Mouse (Mus musculus) heart, postnatal 4 days (tissue): ENCODE results near the gene Rgr. TPM values are rescaled to one million over a fixed set of nuclear protein-coding genes. Genes with fewer than 3 reads are reported as not detected.

ENCODE experiments used
- DNase-seq: peaks from one replicate; pipeline ENCODE4 v3.0.0; 2021
- total RNA-seq, 2 experiments: library from RNA; stranded (reverse); gene quantifications; 2 replicates each; pipeline ENCODE4 v1.2.3; 2021

Rgr gene
- not detected for total RNA-seq

DNA sequence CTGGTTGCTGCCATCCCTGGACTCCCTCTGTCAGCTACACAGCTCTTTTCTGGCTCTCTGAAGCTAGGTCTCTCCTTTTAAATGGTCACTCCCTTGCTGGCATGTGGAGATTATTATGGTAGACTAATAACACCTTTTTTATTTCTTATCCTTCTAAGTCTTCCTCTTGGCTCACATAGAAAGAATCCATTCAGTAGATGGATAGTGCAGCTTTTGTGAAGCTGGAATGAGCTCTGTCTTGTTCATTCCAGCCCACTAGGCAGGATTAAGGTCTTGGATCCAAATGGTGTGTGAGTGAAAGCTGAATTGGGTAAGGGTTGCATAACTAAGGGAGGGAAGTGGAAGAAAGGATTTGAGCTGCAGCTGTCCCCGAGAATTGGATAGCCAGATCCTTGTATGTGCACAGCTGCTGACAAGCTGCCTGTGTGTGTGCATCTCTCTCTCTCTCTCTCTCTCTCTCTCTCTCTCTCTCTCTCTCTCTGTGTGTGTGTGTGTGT lies at the start of gene Rgr:
TSS of gene Rgr (minus strand) at position 51 of the 497 bp plus-strand sequence.
- no peak for DNase-seq

DNA sequence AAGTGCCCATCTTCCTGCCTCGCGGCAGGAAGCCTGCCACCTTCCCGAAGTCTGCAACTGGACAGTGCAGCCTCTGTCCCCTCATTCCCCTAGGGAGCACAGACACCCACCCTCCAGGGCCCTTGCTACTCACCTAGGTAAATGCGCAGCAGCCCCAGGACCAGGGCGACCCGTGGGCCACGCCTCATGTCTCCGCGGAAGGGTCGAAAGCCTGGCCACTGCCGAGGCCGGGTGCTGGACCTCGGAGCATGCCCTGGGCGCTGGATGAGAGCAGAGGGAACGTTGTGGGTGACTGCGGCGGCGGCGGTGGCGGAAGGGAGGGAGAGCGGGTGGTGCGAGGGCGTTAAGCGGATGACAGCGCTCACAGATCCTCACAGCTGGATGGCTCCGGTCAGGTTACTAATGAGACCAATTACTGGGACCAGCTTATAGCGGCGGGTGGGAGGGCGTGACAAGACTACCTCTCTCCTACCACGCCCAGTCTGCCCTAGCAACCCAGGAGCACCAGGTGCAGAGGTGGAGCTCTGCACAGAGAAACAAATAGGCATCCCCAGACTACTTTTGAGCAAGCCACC lies 49.3 kb upstream of the Rgr start, which contains the start of gene Cdhr1:
TSS of gene Cdhr1 (minus strand) at position 392 of the 575 bp plus-strand sequence.
- DNase-seq: peak; percentile 8

DNA sequence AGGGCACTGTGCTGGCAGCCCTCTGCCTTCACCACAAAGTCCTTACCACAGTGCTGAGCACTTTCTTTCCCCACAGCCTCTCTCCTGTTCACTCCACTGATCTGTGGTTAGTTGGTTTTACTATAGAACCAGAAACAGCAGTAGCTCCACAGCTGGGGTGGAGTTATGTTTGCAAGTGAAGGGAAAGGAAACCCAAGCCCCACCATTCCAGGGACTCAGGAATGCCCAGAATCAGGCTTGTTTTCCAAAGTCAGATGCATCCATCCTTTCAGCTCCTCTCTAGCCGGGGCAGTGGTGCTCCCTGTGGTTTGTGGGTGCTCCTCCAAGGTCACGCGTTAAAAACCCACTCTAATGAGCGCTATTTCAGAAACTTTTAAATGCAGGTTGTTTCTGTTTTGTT lies 46.8 kb upstream of the Rgr start:
- DNase-seq: no peak

DNA sequence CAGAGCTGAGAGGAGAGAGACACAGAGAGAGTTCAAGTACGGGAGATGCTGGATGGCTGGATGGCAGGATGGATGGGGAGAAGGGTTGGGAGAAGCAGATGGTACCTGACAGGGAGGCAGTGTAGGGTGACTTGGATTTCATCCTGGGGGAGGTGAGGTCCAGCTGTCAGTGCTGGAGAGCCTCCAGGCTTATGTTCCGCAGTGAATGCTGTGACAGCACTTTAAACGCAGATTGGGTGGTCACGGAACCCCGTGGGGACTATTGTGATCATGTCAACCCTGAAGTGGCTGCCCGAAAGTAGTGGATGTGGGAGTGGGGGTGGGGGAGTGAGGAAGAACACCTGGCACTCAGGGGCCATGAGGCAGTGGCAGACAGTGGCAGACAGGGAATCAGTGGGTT lies 45.7 kb upstream of the Rgr start:
- DNase-seq: no peak

DNA sequence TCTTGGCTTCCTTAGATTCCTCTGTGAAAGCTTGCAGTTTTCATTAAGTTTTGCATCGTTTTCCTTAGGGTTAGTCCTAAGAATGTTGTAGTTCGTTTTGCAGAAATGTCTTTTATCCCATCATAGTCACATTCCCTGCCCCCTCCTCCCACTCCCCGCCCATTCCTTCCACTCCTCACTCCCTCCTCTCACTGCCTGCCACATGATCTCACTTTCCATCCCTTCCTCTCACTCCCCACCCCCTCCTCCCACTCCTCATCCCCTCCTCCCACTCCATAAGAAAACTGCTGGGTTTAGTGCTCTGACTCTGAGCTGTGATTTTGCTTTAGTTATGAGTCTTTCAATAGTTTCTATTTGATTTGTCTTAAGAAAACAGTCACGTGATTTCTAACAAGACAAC lies 35.0 kb upstream of the Rgr start:
- DNase-seq: no peak

- no peak for DNase-seq
Measured at GRCm38 (mm10) chr14:37080724-37081123, 32.0 kb upstream of the Rgr start.

- DNase-seq: peak; percentile 80
Measured at GRCm38 (mm10) chr14:37068516-37068915, 19.8 kb upstream of the Rgr start.

DNA sequence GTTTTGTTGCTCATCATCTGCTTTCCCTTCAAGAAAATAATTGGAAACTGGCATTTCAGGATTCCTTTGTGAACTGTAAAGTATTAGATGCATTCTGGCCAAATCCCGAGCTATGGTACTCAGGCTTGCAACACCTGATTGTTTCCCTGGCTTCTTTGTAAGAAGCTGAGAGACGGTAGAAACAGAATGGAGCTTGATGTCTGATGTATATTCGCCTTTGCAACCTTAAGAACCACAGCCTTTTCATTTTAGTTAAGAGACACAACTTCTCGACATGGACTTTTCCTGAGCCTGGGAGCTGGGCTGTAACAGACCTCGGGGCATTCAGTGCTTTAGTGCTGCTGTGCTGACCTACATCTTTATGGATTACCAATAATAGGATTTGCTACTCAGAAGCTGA lies 18.9 kb upstream of the Rgr start, which contains the start of gene Lrit2:
TSS of gene Lrit2 (plus strand) at position 301 of the 400 bp plus-strand sequence.
- DNase-seq: no peak

- DNase-seq: no peak
Measured at GRCm38 (mm10) chr14:37066636-37067035, 17.9 kb upstream of the Rgr start.

DNA sequence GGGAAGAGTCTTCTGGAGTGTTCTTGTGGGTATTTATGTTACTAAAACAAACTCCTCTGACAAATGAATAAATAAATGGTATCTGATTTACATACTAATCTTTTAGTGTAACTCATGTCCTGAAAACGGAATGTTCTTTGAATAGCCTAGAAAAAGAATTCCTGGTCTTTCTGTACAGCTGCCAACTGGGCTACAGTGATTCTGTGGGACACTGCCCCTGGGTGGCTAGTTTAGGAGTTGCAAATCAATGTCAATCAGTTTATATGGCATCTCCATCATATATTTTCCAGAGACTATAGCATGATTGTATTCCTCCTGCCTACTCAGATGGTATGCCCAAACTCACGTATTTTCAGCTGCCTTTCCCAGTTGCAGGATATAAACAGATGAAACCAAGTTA lies 16.1 kb upstream of the Rgr start:
- DNase-seq: no peak

DNA sequence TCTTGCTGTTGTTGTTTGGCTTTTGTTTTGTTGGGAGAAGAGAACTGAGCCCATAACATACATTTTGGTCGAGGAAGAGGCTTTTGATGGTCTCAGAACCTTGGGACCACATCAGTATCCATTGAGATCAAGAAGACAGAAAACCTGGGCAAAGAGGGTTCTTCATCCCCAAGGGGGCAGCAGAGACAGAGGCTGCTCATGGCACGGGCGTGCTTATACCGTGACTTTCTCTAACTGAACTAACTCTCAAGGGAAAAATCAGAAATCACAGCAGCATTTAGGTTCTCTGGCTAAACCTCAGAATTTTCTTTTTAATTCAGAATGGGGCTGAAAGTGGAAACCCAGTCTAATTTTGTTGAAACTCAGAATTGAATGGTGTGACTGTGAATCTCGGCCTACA lies 14.3 kb downstream of the Rgr start:
- no peak for DNase-seq

GRCm38 (mm10) chr14:37033241-37033640 lies 15.5 kb downstream of the Rgr start:
- DNase-seq: peak; percentile 74

DNA sequence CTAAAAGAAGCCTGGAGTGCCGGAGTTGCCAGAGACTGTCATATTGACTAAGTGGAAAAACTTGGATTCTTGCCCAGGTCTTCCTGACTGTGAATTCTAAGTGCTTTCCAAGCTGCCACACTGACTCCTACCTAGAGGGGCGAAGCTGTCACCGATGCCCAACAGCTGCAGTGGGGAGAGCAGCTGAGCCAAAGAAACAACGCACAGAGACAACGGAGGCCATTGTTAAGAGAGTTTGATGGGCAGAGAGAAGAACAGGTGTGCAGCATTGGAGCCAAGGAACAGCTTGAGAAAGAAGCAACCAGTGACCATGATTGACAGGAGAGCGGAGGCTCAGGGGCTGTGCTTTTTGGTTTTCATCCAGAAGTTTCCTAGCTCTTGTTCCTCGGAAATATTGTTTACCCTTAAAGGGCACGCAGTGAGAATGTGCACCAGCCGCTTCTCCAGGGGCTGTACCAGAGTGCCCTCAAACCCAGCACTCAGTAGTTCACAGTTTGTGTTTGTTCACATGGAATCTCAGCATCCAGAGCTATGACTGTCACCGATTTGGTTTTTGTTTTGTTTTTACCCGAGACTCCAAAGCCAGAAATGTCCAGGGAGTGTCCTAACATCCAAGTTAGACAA lies 16.2 kb downstream of the Rgr start:
- DNase-seq: no peak

- DNase-seq: no peak
Measured at GRCm38 (mm10) chr14:37028555-37028954, 20.2 kb downstream of the Rgr start.

DNA sequence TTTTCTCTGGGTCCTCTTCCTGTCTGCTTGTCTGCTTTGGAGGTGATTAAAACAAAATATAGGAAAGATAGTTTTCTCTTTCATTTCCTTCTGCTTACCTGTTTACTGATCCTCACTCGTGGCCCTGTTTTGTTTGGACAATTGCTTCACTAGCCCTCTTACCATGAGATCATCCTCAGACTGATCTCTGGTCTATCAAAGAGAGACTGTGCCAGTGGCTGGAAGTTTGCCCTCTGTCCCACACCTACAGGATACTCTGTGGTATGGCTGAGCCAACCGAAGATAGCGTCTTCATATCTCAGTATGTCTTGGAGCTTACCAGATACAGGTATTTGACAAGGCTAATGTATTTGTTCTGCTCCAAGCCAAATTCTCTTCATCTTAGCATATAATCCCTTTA lies 20.8 kb downstream of the Rgr start:
- DNase-seq: no peak

- no peak for DNase-seq
Measured at GRCm38 (mm10) chr14:37027248-37027933, 21.4 kb downstream of the Rgr start.

DNA sequence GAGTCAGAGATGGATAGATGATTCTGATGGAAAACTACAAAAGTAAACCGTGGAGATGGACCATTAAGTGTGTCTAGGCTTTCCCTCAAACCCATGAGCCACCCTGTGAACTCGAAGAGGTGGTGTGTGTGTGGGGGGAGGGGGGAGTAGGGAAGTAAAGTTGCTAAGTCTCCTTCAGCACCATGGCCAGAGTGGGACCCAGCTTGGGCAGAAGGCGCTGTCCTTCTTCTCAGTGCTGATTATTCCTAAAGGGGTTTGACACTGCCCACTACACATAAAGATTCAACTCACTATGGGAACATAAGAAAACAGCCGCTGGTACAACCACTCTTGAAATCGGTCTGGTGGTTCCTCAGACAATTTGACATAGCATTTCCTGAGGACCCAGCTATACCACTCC lies 32.9 kb downstream of the Rgr start:
- peak; percentile 47 for DNase-seq

DNA sequence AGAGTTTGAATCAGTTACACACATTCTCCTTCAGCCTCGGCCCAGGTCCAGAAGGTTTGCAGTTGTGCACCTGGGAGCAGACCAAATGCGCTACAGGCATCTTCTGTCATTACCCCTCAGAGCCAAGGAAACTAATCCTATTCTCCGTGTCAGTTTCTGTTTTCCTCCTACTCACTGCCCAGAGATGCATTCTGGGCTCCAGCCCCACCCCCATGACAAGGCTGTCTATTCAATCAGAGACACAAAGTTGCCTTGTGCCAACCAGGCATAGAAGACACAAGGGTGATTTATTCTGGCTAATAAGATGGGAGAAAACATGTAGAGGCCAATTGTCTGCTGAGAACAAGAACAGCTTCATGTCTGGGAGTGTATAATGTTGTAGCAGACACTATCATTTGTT lies 35.1 kb downstream of the Rgr start:
- DNase-seq: no peak

DNA sequence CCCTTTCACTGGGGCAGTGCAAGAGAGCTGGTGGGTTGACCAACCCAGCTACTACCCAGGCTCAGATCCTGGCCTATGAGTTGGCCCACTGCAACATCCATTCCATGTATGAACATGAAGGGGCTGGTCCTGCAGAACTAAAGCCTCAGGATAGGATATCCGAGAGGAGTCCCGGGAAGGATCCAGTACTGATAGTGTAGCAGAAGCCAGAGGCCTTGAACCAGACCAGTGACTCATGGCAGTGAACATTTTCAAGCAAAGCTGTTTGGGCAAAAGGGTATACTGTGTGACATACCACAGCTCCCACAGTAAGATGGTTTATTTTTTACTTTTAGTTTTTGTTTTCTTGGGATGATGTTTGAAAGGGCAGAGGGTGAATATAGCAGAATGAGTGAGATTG lies 39.1 kb downstream of the Rgr start:
- DNase-seq: no peak

DNA sequence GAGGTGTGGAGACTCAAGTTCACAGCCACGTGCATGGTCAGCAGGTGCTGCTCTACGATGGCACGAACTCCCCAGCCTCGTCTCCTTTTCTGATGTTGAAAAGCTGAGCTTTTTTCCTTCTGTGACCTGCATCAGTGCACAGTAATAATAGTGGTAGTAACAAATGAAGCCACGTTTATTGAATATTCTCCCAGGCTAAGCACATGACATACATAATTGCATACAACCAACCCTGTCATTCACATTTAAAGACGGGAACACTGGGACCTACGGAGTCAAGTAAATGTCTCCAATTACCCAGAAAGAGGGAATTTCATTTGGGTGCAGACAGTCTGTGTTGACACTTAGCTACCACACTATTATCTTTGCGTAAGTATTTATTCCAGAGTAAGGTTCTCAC lies 42.3 kb downstream of the Rgr start:
- no peak for DNase-seq

GRCm38 (mm10) chr14:37005865-37006264 lies 42.9 kb downstream of the Rgr start:
- no peak for DNase-seq

- DNase-seq: no peak
Measured at GRCm38 (mm10) chr14:37003431-37004095, 45.2 kb downstream of the Rgr start.

GRCm38 (mm10) chr14:37002852-37003251 lies 45.9 kb downstream of the Rgr start:
- no peak for DNase-seq
